Mouse (Mus musculus): Measurements from ENCODE around the gene Cd164l2.

GRCm38 (mm10) chr4:133186856-133187255 is 25.1 kb upstream of the Cd164l2 start:
- TF ChIP-seq POLR2A (IDR thresholded peaks at IDR 0.05; ENCODE audit: insufficient read depth, low read length) (no peak), CTCF (IDR thresholded peaks at IDR 0.05; ENCODE audit: low read depth, low read length) (peak; percentile 6)

All from ES-Bruce4 (cell line).